Mouse (Mus musculus) granulocyte monocyte progenitor cell, adult 5-6 weeks (primary cell): Measurements from ENCODE around the gene Msh3. TPM values are rescaled to one million over a fixed set of nuclear protein-coding genes. Genes with fewer than 3 reads are reported as not detected.

ENCODE experiments used
- ATAC-seq: replicated peaks from 2 replicates; pipeline ENCODE4 v1.8.0; 2016; ENCODE audit warnings: mild to moderate bottlenecking, moderate TSS enrichment, inconsistent platforms; ENCODE audit not compliant: poor library complexity, severe bottlenecking
- total RNA-seq, 2 experiments: library from RNA; stranded (forward) in 1 of 2; stranded (reverse) in 1 of 2; fragments of 200-712, 200-1000 nt in 1 of 2; fragments of >200 nt in 1 of 2; fragmentation: Nextera tagmentation in 1 of 2; gene quantifications; 2 replicates each; pipeline ENCODE4 v1.2.3; 2014 to 2017

The Msh3 gene
- total RNA-seq, 2 experiments from 2014 or later, result 48.1 to 53.1 TPM

DNA sequence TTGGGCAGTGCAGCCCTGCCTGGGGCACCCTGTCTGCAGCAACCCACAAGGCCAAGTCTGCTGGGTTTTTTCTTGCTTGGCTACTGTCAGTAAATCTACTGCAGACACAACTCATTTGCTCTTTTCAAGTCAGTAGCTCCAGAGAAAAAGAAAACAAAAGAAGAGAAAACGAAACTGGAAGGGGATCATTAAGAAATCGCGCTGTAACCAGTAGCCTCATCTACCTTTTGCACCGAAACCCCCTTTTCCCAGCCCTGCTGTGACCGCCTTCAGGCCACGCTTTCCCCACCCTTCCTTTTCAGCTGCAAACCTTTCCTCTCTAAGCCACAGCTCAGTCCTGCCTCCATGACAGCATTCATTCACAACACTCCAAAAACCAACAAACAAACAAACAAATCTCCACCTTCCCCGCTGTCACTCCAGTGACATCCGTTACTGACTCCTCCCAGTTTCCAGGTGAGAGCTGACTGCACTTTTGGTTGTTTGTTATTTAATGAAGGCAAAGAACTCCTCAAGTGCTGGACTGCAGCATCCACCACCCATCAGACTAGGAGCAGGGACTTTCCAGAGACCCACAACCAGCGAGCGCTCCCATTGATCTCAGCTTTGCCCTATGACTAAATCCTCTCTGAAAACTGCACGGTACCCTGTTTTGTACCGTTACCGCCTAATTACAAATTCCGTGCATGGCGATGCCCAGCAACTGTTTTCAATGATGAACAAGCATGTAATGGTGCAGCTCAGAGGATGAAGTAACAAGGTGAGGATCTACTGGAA lies 22.5 kb downstream of the Msh3 start:
- ATAC-seq, result no peak

DNA sequence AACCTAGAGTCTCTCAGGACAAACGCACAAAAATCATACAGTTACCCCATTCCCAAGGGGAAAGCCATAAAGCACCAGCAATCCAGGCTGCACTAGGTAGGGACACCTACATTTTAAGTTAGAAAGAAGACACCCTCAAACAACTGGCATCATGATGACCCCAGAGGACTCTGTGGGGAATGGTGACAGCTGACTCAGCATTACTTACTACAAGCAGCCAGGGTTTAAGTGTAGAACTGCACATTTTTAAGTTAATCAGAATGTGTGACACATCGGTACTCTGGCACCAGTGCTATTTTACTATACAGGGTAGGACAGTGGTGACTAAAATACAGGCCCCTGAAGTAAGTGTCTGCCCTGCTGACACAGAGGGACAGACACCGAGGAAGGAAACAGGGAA lies 24.2 kb downstream of the Msh3 start:
- ATAC-seq, result no peak

DNA sequence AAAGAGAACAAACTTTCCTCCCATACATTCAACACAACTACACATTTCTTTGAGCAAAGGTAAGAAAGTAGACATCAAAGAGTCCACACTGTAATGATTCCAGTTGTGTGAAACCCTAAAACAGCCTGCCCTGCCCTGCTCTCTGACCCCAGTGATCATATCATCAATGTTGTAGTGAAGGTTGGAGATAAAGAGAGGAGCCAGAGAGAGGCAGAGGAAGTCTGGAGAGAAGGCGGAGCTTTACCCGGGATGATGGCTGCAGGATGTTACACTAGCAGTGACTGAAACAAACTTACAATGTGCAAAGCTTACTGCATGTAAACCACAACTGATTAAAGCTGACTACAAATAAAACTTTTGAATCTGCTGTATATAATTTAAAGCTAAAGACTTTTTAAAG lies 26.8 kb downstream of the Msh3 start:
- ATAC-seq, result no peak

DNA sequence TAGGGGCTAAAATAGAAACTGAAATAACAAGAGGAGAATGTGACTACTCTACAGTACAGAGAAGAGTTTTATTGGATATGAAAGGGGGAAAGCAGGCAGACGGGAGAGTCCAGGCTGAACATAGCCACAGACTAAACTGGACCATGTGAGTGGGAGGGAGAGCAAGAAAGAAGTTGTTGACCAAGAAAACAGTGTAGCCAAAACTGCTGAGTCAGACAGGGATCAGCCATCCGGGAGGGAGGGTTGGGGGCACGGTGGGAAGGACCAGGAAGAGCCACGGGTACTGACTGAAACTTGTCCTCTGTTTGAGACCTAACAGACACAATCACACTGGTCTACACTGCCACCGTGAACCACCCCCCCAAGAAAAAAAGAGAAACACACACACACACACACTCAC lies 28.8 kb downstream of the Msh3 start:
- ATAC-seq, result no peak

DNA sequence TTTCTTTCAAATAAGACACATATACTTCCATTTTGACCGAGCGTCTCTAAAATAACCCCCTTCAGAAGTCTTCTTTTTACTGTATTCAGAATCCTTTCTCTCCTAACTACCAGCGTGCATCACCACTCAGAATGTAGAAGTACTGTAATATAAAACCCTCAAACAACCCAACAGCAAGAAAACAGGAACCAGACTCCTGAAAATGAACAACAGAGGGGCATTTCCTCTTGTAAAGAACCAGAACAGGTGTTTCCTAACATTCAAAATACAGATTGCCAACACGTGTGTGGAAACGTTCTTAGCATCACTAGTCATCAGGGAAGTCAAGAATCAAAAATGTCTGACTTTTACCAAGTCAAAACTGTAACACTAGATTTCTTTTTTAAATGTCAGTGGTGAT lies 34.0 kb downstream of the Msh3 start:
- ATAC-seq, result peak; percentile 85

DNA sequence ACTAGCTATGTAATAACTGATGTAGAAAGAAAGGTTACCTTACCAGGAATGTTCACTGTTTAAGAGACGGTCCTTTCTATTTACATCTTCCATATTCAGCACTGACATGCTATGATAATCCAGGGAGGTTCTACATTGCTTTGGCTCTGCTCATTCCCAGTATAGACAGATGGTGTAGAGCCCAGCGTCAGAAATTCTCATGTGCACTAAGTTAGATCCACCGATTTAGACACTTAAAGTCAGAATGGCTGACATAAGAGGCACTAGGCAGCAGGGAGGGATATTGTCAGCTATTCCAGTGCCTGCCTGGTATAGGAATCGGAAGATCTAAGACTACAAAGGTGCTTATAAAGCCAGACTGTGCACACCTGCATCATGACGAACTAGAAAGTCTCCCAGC lies 40.2 kb downstream of the Msh3 start:
- ATAC-seq, result no peak

DNA sequence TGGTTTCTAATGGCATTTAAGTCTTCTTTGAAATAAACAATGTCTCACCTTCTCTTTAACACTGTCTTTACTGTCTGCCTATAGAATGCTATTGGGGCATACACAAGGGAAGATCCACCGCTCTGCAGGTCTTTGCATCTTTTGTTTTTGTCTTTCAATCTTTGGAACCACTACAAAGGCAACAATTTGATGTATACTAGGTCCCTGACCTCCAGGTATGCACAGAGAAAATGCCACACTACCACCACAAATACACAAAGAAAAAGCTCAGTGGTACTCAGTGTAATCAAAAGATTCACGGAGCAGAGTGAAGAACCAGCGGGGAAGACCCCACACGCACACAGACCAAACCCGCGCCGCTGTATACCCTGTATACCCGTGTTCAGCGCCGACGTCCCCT lies 49.1 kb downstream of the Msh3 start, which contains the start of gene Gm20379:
Gene Gm20379, plus strand, starts transcription at position 301 of the 400 bp plus-strand sequence.
- no peak for ATAC-seq

DNA sequence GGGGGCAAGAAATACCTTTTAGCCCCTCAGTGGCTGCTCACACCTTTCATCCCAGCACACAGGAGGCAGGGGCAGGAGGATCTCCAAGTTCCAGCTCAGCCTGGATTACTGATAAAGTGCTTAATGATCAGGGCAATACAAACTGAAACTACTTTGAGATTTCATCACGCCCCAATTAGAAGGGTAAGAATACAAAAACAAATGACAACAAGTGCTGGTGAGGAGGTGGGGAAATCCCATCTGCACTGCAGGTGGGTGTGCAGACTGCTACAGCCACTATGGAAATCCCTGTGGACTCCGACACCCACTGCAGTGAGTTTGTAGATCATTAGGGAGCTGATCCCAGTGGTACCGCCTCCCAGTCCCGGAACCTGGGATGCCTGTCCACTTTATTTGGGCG lies 50.5 kb downstream of the Msh3 start:
- no peak for ATAC-seq

DNA sequence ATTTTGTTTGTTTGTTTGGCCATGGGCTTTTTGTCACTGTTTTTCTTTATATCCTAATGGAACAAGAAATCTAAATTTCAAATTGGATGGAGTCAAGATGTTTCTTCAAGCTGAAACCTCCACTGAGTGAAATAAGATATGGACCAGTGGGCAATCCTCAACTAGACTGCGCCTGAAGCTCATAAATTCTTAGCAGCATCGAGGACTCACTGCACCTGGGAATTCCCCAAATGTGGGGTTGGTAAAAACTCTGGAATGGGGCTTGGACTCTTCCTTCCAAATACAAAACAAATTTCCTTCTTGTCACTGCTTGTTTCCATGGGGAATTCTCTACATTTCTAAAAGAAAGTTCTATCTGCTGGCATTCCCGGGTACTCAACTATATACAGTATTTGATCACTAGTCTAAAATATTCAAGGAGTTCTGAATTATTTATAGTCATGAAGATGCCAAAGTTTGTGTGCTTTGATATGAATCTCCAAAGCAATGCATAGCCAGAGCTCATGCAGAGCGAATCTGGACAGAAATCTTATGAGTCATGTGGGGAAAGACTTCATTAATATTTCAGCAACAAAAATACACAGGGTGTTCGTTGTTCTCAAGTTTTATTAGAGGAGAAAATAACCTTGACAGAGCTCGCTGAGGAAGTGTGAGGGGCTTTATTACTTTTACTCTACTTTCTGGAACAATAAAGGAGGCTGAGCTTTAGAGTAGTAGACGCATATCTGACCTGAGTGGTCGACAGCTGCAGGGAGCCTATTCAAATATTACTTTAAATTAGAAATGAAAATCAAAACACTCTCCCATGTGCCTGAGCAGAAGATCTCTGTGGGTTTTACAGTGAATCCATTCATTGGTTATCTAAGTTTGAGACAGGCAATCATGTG lies 51.5 kb downstream of the Msh3 start:
- ATAC-seq, result no peak

DNA sequence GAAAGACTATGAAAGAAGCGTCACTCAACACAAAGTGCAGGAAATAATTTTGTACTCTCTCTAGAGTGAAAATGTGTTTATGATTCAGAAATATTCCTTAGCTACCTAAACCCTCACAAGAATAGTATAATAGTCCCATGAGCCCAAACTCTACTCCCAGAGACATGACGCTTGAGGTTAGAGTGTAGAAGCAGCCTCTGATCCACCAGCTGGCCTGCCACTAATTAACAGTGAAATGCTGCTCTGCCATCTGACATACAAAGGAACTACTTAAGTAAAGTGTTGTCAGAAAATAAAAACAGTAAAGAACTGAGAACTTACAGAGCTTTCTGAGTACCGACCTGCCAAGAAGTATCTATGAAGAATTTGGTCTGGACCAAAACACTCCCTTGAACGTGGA lies 52.3 kb downstream of the Msh3 start:
- ATAC-seq, result no peak

DNA sequence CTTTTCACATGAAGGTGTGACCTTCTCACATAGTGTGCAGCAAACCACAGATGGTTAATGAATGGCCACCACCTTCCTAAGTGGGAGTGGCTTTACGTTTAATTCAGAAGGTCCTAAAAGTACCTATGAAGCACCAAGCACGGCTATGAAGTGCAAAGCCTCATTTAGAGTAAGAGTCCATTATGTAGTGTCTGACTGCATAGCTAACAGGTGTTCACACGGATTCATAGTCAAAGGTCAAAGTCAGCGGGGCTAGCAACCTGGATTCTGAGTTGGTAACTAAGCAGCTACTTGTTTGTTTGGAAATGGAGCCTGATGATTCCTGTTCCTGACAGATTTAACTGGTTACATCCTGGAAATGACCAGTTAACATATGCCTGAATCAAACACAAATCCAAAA lies 53.0 kb downstream of the Msh3 start:
- ATAC-seq, result no peak

DNA sequence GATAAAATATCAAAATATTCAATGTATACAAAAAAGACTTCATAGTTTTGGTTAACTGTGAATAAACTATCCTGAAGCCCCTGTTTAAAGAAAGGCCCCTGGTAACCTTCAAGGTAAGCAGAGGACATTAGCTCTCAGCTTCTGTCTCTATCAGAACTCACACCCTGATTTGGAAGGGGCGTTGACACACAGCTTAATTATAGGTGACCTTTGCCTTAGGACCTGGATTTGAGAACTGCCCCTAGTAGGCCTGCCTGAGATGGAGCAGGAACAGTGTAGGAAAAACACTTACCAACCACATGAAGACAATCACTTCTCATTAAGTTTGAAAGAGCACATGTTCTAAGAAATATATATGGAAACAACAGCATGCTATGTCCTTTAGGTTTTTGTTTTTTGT lies 55.3 kb downstream of the Msh3 start:
- no peak for ATAC-seq

DNA sequence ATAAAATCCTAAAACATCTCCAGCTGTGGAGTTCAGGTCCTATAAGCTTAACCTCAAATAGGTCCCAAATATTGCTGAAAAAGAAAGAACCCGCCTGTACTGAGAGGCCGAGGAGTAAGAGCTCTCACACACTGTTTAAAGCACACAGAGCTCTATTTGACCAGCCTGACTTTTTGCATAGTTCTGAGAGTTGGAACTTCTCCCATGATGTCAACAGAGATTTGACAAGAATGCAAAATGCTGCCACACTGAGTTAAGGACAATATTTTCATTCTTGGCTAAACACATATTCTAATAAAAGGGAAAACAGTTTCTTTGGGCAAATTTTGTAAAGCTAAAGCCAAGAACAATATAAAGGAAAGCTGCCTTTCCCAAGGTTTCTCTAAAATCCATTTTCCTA lies 57.8 kb downstream of the Msh3 start:
- ATAC-seq, result no peak

DNA sequence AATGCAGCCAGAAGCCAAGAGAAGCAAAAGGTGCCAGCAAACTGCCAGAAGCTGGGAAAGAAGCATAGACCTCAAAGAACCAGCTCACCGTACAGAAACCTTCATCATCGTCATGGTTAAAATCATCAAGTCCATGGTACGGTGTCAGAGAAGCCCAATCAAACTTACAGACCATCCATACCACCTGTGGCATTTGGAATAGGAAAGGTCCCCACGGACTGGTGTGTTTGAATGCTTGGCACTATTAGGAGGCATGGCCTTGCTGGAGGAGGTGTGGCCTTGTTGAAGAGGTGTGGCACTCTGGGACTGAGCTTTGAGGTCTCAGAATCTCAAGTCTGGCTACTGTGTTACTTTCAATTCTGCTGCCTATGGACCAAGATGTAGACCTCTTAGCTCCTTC lies 58.3 kb downstream of the Msh3 start:
- ATAC-seq, result no peak

DNA sequence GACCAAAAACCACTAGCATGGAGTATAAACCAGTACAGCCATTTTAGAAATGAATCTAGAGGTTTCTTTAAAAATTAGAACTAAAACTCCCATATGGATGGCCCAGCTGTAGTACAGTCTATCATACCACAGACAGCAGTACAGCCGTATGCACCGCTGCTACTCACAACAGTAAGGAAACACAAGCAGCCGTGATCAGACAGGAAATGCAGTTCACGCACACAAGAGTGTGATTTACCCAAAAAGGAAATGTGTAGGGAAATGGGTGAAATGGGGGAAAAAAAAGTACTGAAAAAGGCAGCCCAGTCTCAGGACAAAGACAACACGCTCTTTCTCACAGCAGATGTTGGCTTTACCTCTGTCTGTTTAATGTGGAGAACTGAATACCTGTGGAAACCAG lies 60.9 kb downstream of the Msh3 start:
- no peak for ATAC-seq

DNA sequence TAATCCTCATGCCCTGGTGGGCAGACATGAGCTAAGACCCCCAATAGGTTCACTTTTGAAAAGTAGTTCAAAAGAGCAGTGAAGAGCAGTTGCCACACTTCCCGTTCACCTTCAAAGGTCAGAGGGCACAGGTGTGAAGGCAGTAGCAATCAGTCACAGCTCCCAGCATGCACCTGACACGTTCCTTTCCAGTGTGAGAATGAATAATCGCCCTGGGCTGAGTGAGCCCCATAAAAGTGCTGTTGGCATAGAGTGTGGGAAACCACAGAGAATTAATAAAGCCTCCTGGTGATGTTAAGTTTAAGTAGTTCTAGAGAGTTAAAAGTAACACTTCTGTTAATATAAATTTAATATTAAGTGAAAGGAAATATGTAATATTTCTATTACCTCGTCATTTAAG lies 63.2 kb downstream of the Msh3 start:
- ATAC-seq, result no peak

DNA sequence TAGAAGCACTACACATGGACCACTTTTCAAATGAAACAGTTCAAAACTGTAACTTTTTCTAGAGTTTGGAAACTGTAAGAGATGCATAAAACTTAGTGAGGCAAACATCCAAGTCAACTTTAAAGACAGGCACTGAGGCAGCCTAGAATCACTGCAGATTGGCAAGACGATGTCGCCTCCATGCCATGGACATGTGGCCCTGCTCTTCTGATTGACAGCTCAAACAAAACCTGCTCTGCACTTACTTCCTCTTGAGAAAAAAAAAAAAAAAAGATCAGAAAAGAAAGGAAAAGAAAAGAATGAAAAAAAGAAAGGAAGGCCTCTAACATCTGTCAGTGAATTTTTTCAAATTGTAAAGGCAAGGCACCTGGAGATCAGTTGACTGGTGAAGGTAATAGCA lies 77.8 kb downstream of the Msh3 start:
- ATAC-seq, result no peak

DNA sequence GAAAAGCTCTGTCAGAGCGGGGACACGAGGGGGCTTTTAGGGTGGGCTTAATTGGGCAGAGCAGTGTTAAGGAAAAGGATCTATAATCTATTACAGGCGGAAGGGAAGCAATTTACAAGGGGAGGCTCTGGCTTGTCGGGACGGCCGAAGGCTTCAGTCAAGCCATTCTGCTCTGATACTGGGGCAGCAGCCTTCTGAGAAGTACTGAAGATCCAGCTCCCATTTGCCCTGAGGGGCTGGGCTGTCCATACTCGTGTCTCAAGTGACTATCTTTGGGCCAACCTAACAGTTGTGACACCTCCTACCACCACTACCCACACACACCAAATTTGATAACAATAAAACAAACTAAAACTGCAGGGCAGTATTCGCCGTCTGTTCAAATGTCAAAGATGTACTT lies 79.5 kb downstream of the Msh3 start:
- ATAC-seq, result no peak

DNA sequence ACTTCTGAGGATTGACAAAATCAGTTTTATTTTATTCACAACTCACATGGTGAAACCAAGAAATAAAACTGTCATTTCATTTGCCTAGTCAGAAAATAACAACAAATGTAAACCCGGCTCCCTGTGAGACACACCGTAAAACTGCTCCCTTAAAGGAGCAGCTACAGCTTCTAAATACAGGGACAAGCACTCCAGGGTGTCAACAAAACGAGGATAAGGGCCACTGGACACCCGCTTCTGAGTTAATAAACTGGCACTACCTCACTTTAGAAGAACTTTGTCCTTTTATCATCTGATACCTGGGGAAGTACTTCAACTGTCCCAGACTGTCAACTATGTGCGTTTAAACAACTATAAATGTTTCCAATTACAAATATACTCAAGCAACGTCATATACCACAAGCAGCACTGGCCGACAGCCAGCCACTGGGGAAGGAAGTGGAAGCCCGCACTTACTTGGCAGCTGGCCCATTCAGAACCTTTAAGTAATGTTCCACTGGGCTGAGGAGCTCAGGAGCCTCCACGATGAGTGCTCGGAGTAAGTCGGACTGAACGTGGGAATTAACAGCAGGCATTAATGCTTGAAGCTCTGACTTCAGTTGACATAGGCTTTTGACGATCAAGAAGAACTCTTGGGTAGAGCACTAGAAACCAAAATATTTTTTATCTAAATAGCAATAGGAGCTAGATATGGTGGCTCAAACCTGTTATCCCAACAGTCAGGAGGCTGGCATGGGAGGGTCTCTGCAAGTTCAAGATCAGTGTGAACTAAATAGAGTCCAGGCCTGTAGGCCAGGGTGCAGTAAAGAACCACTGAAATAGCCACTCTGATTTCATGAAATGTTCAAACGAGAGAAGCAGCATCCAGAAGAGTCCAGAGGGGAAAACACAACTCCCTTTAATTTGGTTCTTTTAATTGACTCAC lies 80.3 kb downstream of the Msh3 start:
- peak; percentile 99 for ATAC-seq

DNA sequence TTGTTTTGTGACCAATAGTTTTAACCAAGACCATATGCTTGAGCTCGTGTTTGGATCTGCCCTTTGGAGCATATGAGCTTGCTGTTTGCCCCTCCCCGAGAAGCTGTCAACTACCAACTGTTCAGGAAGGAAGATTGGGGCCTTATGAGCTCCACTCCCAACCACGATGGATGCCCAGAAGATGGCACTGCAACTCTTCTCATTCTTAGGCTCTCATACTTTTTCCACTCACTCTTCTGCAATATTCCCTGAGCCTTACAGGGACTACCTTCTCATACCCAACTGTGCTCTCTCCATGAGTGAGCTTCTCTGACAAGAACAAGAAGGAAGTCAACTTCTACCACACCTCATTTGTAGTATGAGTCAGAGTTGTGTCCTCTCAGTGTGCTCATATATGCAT lies 87.7 kb downstream of the Msh3 start:
- peak; percentile 55 for ATAC-seq

DNA sequence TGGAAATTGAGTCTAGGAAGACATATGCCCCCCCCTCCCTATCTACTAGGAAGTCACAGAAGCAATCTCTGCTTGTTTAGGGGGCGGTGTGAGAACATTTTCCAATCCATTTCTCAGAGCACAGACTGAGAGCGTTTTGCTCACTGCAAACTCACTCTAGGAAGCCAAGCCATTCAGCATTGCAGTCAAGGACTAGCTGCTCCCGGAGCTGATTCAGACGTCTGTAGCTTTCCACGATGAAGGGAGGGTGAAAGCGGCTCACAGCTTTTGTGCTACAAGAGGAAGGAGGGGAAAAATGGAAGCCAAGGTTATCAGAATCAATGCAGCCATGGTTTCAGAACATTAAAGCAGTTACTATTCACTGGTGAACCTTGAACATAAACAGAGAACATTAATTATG lies 91.2 kb downstream of the Msh3 start:
- no peak for ATAC-seq
